Mouse (Mus musculus) mature B cell (primary cell): ENCODE measurements around the gene Ttll2.
"Not testable (repeated sequence)": the region's sequence is repeated elsewhere in the genome, so short reads cannot be mapped to it uniquely, and the experiment has no call there.

Experiments
- in situ Hi-C: fragments of 300-500 bp; cut with MboI; formaldehyde crosslinking; loops from 2 replicates; pipeline ENCODE4 v1.14.3; 2019

Ttll2 gene

DNA sequence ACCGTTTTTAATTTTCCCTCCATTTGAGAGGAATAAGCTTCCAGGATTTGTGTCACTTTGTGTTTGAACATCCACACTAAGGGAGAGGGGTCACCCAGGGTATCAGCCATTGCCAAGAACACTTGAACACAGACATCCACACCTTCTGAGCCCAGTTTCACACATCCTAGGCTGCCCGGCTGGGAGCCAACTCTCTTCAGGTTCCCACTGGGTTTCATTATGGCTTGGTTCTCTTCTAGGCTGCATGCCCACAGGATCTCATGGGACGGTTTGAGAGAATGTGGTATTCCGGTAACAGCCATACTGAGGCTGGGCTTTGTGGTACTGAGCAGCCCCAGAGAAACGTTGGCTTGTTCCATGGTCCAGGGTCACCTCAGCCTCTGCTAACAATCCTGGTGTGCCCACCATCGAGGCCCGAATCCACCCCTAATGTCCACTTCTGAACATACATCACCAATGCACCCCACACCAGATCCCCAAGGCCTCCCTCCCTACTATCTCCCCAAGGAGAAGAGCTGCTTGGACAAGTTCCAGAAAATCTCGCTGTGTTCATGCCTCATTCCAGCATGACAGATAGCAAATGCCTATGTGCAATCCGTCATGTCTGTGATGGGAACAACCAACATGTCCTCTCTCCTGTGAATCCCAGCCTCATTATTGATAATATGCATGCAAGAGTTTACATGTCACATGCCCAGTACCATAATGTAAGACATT, 8.4 kb upstream of the Ttll2 start:
- in situ Hi-C loops, result not testable (repeated sequence)

- in situ Hi-C loops, result not testable (repeated sequence)
Measured at GRCm38 (mm10) chr17:7359806-7360205, 7.3 kb upstream of the Ttll2 start.

- in situ Hi-C loops, result not testable (repeated sequence)
Measured at GRCm38 (mm10) chr17:7348765-7349164, 3.7 kb downstream of the Ttll2 start.

DNA sequence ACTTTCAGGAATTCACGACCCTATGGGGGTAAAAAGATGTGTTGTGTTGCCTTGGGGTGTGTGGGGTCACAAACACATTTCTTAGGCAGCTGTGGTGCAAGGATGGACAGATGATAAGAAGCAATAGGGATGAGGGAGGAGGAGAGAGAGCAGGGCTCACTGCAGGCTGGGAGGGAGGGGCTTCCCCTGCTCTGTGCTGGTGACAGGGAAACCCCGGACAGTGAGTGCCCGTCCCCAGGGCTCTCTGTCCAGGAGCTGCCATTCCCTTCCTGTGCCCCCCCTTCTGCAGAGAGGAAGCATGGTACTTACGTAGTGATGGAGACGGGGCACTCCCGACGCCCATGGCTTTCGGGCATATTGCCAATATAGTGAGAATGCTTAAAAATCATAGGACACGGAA, 15.1 kb downstream of the Ttll2 start:
- in situ Hi-C loops, result not testable (repeated sequence)

DNA sequence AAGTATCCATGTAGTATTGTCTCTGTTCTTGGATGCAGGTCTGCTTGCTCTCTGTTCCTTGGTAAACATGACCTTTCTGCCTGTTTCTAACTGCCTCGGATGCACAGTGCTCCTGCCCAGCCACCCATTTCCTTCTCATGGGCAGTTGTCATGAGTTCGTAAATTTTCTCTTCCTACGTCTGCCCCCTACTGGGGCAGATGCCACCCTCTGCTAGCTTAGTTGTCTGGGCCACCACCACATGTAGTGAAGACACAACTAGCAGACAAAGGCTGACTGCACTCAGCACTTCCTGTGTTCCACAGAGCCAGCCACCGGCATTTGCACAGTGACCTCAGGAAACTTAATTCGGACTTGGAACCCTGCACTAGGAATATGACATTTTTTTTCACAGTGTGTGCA, 19.8 kb downstream of the Ttll2 start:
- in situ Hi-C loops, result not testable (repeated sequence)

GRCm38 (mm10) chr17:7326415-7326814, 26.1 kb downstream of the Ttll2 start:
- in situ Hi-C loops, result not testable (repeated sequence)

GRCm38 (mm10) chr17:7324346-7324745, 28.1 kb downstream of the Ttll2 start, which contains the start of gene Tcp10a:
TSS of gene Tcp10a (plus strand) at chr17:7324646.
- in situ Hi-C loops, result not testable (repeated sequence)

- in situ Hi-C loops, result not testable (repeated sequence)
Measured at GRCm38 (mm10) chr17:7319789-7320188, 32.7 kb downstream of the Ttll2 start.

DNA sequence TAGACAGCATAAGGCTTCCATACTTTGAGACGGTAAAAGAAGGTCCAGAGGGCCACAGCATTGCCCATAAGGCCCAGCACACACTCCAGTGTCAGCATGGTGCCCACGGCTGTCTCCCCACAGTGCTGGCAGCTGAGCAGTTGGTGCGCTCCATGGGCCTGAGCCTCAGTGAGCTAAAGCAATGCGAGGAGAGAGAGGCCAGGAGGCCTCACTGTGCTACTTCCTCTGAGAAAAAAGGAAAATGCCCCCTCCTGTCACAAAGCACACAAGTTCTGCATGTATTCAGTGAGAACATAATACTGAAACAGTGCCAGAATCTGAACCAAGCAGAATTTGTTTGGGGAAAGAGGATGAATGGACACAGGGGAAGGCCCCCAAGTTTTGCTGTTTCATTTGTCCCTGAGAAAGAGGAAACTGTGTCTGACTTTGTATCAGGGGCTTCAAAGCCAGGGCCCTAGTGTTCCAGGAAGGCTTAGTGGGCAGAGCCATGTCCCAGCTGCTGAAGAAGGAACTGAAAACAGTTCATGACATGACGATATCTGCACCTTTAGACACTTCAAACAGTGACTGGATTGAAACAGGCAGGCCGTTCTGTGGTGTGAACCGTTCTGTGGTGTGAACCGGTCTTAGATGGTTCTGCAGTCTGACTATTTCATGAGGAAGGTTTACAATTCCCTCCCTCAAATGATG, 36.7 kb downstream of the Ttll2 start:
- in situ Hi-C loops, result not testable (repeated sequence)

DNA sequence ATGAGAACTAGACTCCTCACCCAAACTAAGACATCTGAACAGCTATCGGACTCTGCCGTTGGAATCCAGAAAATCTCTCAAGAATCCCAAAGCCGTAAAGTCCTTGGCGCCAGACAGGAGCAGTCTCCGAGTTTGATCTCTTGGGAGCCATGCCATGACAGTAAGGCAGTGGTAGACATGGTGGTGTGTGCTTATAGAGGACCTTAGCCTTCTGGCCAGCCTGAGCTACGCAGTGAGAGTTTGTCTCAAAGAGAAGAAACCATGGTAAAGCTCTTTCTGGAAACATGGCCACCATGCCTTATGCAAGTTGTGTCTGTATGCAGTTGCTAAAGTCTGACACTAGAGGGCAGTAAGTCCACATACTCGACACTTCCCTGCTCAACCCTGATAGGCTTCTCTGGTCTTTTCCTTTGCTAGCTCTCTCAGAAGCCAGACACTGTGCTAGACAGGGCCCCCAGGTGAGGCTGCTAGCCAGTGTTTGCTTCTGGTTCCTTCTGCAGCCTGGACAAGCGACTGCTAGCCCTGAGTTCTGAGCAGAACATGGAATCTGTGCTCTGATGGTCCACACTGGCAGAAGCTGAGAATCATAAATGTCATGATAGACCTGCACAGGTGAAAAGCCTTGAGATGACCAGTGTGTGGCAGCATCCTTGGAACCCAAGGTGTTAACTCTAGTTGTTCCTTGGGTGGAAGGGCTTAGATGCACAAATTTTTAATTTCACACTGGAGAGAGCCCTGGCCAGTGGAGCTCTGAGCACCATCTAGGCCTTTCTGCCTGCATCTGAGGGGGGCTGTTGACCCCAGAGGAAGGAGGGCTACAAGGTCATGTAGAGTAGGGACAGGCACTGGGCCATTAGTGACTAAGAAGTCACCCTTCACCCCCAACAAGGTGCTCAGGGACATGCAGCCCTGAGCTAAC, 46.0 kb downstream of the Ttll2 start:
- in situ Hi-C loops, result not testable (repeated sequence)
